Mouse (Mus musculus): ENCODE measurements around the gene Ube2h.

- TF ChIP-seq CTCF (IDR thresholded peaks at IDR 0.05; ENCODE audit: control insufficient read depth, insufficient read depth, insufficient replicate concordance, low read depth, low read length) (no peak), POLR2A (IDR thresholded peaks at IDR 0.05; ENCODE audit: control insufficient read depth, low read depth, low read length) (no peak)
Observed at GRCm38 (mm10) chr6:30263053-30263452, 41.3 kb downstream of the Ube2h start.
